Mouse (Mus musculus): ENCODE results near the gene Unc79. TPM values are rescaled to one million over a fixed set of nuclear protein-coding genes. Genes with fewer than 3 reads are reported as not detected.

Unc79 gene
- 0.60 TPM for polyA plus RNA-seq (2017; shearing (Covaris generic))

DNA sequence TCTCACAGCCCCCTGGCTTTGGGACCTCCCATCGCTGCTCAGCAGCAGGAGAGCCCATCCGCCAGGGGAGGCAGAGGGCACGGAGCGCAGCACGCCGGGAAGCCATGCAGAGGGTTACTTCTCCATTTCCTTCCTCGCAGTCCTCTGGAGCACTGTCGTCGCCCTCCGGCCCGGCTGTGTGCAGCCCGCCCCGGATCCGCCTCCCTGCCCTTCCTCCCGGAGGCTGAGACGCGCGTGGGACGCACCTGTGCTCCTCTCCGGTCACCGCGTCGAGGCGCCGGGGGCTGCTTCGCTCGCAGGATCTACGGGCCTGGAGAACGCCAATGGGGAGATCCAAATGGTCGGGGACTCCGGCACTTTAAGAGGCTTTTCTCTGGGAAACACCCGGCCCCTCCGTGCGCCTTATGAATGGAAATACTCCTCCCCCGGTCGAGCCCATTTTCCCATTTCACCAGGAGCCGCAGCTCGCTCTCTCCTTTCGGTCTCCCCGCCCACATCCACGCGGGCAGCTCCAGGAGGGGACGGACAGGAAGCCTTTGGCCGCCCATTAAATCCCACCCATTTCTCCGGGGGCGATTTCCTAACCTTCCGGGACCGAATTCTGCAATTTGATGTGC, at the start of gene Unc79:
Unc79 (plus strand) TSS at position 82 of the 617 bp plus-strand sequence.

DNA sequence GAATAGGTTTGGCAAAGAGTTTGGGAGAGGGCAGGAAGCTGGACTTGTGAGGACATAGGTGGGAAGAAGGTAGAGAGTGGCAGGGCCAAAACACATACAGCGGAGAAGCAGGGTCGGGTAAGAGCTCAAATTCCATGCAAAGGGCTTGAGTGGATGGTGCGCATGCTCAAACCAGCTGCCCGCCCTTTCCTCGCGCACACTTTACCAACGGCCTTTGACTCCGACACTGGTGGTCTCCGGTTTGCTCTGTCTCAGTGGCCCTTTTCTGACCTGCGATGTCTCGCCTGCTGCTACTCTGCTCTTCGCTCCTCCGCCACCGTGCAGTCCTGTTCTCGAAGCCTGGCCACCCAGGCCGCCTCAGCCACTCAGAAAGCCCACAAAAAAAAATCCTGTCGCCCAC, 49.6 kb upstream of the Unc79 start, which contains the start of gene Cox8c:
Cox8c (plus strand) TSS at position 226 of the 400 bp plus-strand sequence.

Other genes starting within 250 kb of the Unc79 start
- gene Itpk1, start 243.9 kb upstream of the Unc79 start, polyA plus RNA-seq (2017; shearing (Covaris generic)): 37.1 TPM
- 5.8 TPM for gene Moap1, start 205.2 kb upstream of the Unc79 start, polyA plus RNA-seq (2017; shearing (Covaris generic))
- 8.7 TPM for gene Tmem251, start 205.1 kb upstream of the Unc79 start, polyA plus RNA-seq (2017; shearing (Covaris generic))
- not detected for gene Gm28051, start 191.1 kb upstream of the Unc79 start, polyA plus RNA-seq (2017; shearing (Covaris generic))
- gene Gon7, start 191.1 kb upstream of the Unc79 start, polyA plus RNA-seq (2017; shearing (Covaris generic)): 28.5 TPM
- 36.5 TPM for gene Ubr7, start 190.9 kb upstream of the Unc79 start, polyA plus RNA-seq (2017; shearing (Covaris generic))
- gene Gm20604, start 190.2 kb upstream of the Unc79 start, polyA plus RNA-seq (2017; shearing (Covaris generic)): 8.1 TPM
- gene Btbd7, start 70.4 kb upstream of the Unc79 start, polyA plus RNA-seq (2017; shearing (Covaris generic)): 7.8 TPM
- gene Cox8c, start 49.5 kb upstream of the Unc79 start, polyA plus RNA-seq (2017; shearing (Covaris generic)): not detected